Mouse (Mus musculus) embryonic facial prominence, embryonic 12.5 days (tissue): Measurements from ENCODE around the gene Pfkfb2. TPM values are rescaled to one million over a fixed set of nuclear protein-coding genes. Genes with fewer than 3 reads are reported as not detected.
"Not testable (repeated sequence)": the region's sequence is repeated elsewhere in the genome, so short reads cannot be mapped to it uniquely, and the experiment has no call there.

ENCODE experiments used
- ATAC-seq: fragments of 200-750 bp; cut with Nextera tagmentation; 2 replicates; pipeline ENCODE4 v1.8.0; 2017; ENCODE audit not compliant: insufficient number of reproducible peaks, insufficient read depth, low FRiP score, low TSS enrichment
- H3K27ac ChIP-seq: fragments of 300-500 bp; sonication (generic); 2 replicates; pipeline ENCODE4 v1.5.1; 2016; ENCODE audit warnings: mild to moderate bottlenecking
- H3K27me3 ChIP-seq: fragments of 300-500 bp; sonication (generic); 2 replicates; pipeline ENCODE4 v1.6.1; 2016; ENCODE audit warnings: mild to moderate bottlenecking, moderate library complexity
- H3K36me3 ChIP-seq: fragments of 300-500 bp; sonication (generic); 2 replicates; pipeline ENCODE4 v1.6.1; 2016; ENCODE audit warnings: mild to moderate bottlenecking
- H3K4me1 ChIP-seq: fragments of 300-500 bp; sonication (generic); 2 replicates; pipeline ENCODE4 v1.6.1; 2016
- H3K4me2 ChIP-seq: fragments of 300-500 bp; sonication (generic); replicated peaks from 2 replicates; pipeline ENCODE4 v1.6.1; 2016; ENCODE audit warnings: mild to moderate bottlenecking, moderate library complexity
- H3K4me3 ChIP-seq: fragments of 300-500 bp; sonication (generic); 2 replicates; pipeline ENCODE4 v1.5.1; 2016; ENCODE audit warnings: mild to moderate bottlenecking
- H3K9ac ChIP-seq: fragments of 300-500 bp; sonication (generic); 2 replicates; pipeline ENCODE4 v1.6.1; 2016; ENCODE audit warnings: mild to moderate bottlenecking, moderate library complexity
- H3K9me3 ChIP-seq: fragments of 300-500 bp; sonication (generic); 2 replicates; pipeline ENCODE4 v1.6.1; 2016; ENCODE audit warnings: mild to moderate bottlenecking, moderate library complexity
- WGBS: fragments of 180-500 bp; shearing (Covaris S2); methylation state at CpG from one replicate; pipeline ENCODE4 v1.1.7; 2016; 5-methylcytosine and 5-hydroxymethylcytosine counted together
- polyA plus RNA-seq: library from polyadenylated mRNA; unstranded; fragments of >200 nt; fragmentation: Nextera tagmentation; extraction: Ambion mirVana; gene quantifications from 2 replicates; pipeline ENCODE4 v1.2.1, GENCODE M21; 2016

The Pfkfb2 gene
- polyA plus RNA-seq, 1 experiment from 2014 or later = 10.0 TPM

- 84% methylated on average over 2 of the region's 2 CpGs for WGBS
These were observed 50.5 kb downstream of the Pfkfb2 start for GRCm38 (mm10) chr1:130678551-130678950.

GRCm38 (mm10) chr1:130663576-130663975 lies 65.5 kb downstream of the Pfkfb2 start:
- H3K4me1 ChIP-seq, H3K9me3 ChIP-seq, H3K36me3 ChIP-seq, H3K9ac ChIP-seq, H3K27ac ChIP-seq, H3K27me3 ChIP-seq, H3K4me2 ChIP-seq, ATAC-seq, H3K4me3 ChIP-seq: not testable (repeated sequence)
- 84% methylated on average over 5 of the region's 5 CpGs for WGBS

More at GRCm38 (mm10) chr1:130678551-130678950, 50.5 kb downstream of the Pfkfb2 start:
- no peaks in the 10 kb centered on the region for H3K36me3 ChIP-seq
- ATAC-seq = no peak
- no peaks in the 10 kb centered on the region for H3K4me1 ChIP-seq
- H3K4me2 ChIP-seq = no peak overlapping the region
- H3K27me3 ChIP-seq = no peaks in the 10 kb centered on the region
- no peak overlapping the region for H3K9ac ChIP-seq
- no peaks in the 10 kb centered on the region for H3K9me3 ChIP-seq
- H3K4me3 ChIP-seq = no peak overlapping the region
- H3K27ac ChIP-seq = no peak overlapping the region

- Histone ChIP-seq H3K27ac (no peak within 1 kb of the TSS), H3K4me1 (no peaks in the 10 kb centered on the region), H3K4me2 (no peak within 1 kb of the TSS), H3K36me3 (no peaks in the 10 kb centered on the region), H3K4me3 (no peak within 1 kb of the TSS), H3K9ac (no peak within 1 kb of the TSS), H3K9me3 (no peaks in the 10 kb centered on the region), H3K27me3 (no peaks in the 10 kb centered on the region)
- 66% methylated on average over 3 of the region's 3 CpGs for WGBS
- no peak for ATAC-seq
These were observed 67.6 kb downstream of the Pfkfb2 start, which contains the start of gene C4bp for GRCm38 (mm10) chr1:130661454-130661853. C4bp (minus strand) TSS chr1:130661632.

- H3K27ac ChIP-seq, H3K27me3 ChIP-seq, H3K4me1 ChIP-seq, ATAC-seq, H3K4me2 ChIP-seq, H3K4me3 ChIP-seq, H3K36me3 ChIP-seq, H3K9me3 ChIP-seq, H3K9ac ChIP-seq: not testable (repeated sequence)
- WGBS = 47% methylated on average over 5 of the region's 5 CpGs
These were observed 69.4 kb downstream of the Pfkfb2 start for GRCm38 (mm10) chr1:130659641-130660040.

- H3K27me3 ChIP-seq = no peaks in the 10 kb centered on the region
- no peak for ATAC-seq
- H3K4me2 ChIP-seq = no peak overlapping the region
- H3K9ac ChIP-seq = no peak overlapping the region
- H3K9me3 ChIP-seq = no peaks in the 10 kb centered on the region
- 57% methylated on average over 4 of the region's 4 CpGs for WGBS
- no peak overlapping the region for H3K27ac ChIP-seq
- H3K4me3 ChIP-seq = no peak overlapping the region
- no peaks in the 10 kb centered on the region for H3K4me1 ChIP-seq
- no peaks in the 10 kb centered on the region for H3K36me3 ChIP-seq
These were observed 85.0 kb downstream of the Pfkfb2 start for GRCm38 (mm10) chr1:130644103-130644502.

- no peaks in the 10 kb centered on the region for H3K27me3 ChIP-seq
- H3K4me3 ChIP-seq = no peak overlapping the region
- H3K4me2 ChIP-seq = no peak overlapping the region
- H3K27ac ChIP-seq = no peak overlapping the region
- H3K4me1 ChIP-seq = no peaks in the 10 kb centered on the region
- no peaks in the 10 kb centered on the region for H3K9me3 ChIP-seq
- no peaks in the 10 kb centered on the region for H3K36me3 ChIP-seq
- H3K9ac ChIP-seq = no peak overlapping the region
- no peak for ATAC-seq
These were observed 88.1 kb downstream of the Pfkfb2 start for GRCm38 (mm10) chr1:130640967-130641366.

Other genes starting within 250 kb of the Pfkfb2 start
- not detected in 2 replicates for gene Zp3r, start 99.6 kb downstream of the Pfkfb2 start, polyA plus RNA-seq
- gene C4bp, start 67.6 kb downstream of the Pfkfb2 start, polyA plus RNA-seq = not detected in 2 replicates
- gene Gm29427, start 13.5 kb downstream of the Pfkfb2 start, polyA plus RNA-seq = not detected in 2 replicates
- gene Yod1, start 11.9 kb downstream of the Pfkfb2 start, polyA plus RNA-seq = 11.9 and 13.4 TPM in 2 replicates
- 0.83 and 1.00 TPM in 2 replicates for gene AA986860, start 2.7 kb upstream of the Pfkfb2 start, polyA plus RNA-seq
- gene Fcamr, start 71.6 kb upstream of the Pfkfb2 start, polyA plus RNA-seq = not detected in 2 replicates
- not detected in 2 replicates for gene Pigr, start 97.4 kb upstream of the Pfkfb2 start, polyA plus RNA-seq
- gene Fcmr, start 136.4 kb upstream of the Pfkfb2 start, polyA plus RNA-seq = not detected in 2 replicates
- gene Il24, start 158.2 kb upstream of the Pfkfb2 start, polyA plus RNA-seq = not detected in 2 replicates
- not detected in 2 replicates for gene Il20, start 182.2 kb upstream of the Pfkfb2 start, polyA plus RNA-seq
- 0.33 and 0.46 TPM in 2 replicates for gene Il19, start 210.9 kb upstream of the Pfkfb2 start, polyA plus RNA-seq